ENCODE assay signal across 7 mouse cellular contexts in genomic region chr4:43267323-43267658, GRCm38 (mm10). TPM values are rescaled to one million over a fixed set of nuclear protein-coding genes. Genes with fewer than 3 reads are reported as not detected.
DNase-seq lines count a peak whose midpoint lies in the region; ATAC-seq lines count a peak whose summit lies in the region.

No protein-coding gene starts in this region.

- WGBS in lung, embryonic 16.5 days, result 11% methylated on average over 2 of the region's 2 CpGs
- WGBS in forebrain, embryonic 14.5 days, result 6% methylated on average over 2 of the region's 2 CpGs
- 9% methylated on average over 2 of the region's 2 CpGs for WGBS in limb, embryonic 13.5 days
- WGBS in stomach, embryonic 14.5 days, result 11% methylated on average over 2 of the region's 2 CpGs

- H3K27me3 ChIP-seq in lung, embryonic 16.5 days (ENCODE audit: control insufficient read depth, insufficient read depth, low read depth, low read length), result no peaks in the 10 kb centered on the region
- no peaks in the 10 kb centered on the region for H3K27me3 ChIP-seq in forebrain, embryonic 14.5 days (replicated peaks; ENCODE audit: control insufficient read depth, insufficient read depth, low read length)
- H3K27me3 ChIP-seq in limb, embryonic 13.5 days, result no peaks in the 10 kb centered on the region
- H3K27me3 ChIP-seq in stomach, embryonic 14.5 days (ENCODE audit: control insufficient read depth, insufficient read depth, low read length), result no peaks in the 10 kb centered on the region

- H3K4me1 ChIP-seq in lung, embryonic 16.5 days (replicated peaks; ENCODE audit: control insufficient read depth, insufficient read depth, low read length), result peaks cover 7% of the 10 kb centered on the region
- peaks cover 8% of the 10 kb centered on the region for H3K4me1 ChIP-seq in forebrain, embryonic 14.5 days (ENCODE audit: control insufficient read depth, insufficient read depth, low read length)
- H3K4me1 ChIP-seq in limb, embryonic 13.5 days, result 0 out of 2 replicates have a peak, but pooled peaks cover 9% of the 10 kb centered on the region
- H3K4me1 ChIP-seq in stomach, embryonic 14.5 days (ENCODE audit: control insufficient read depth, insufficient read depth, low read length), result no peaks in the 10 kb centered on the region

- H3K9me3 ChIP-seq in lung, embryonic 16.5 days (ENCODE audit: control insufficient read depth, low read length), result no peaks in the 10 kb centered on the region
- no peaks in the 10 kb centered on the region for H3K9me3 ChIP-seq in forebrain, embryonic 14.5 days (replicated peaks; ENCODE audit: control insufficient read depth, low read length)
- H3K9me3 ChIP-seq in limb, embryonic 13.5 days, result no peaks in the 10 kb centered on the region
- H3K9me3 ChIP-seq in stomach, embryonic 14.5 days (ENCODE audit: control insufficient read depth, low read depth, low read length), result no peaks in the 10 kb centered on the region

- no peak overlapping the region for H3K27ac ChIP-seq in lung, embryonic 16.5 days (ENCODE audit: low read length)
- H3K27ac ChIP-seq in forebrain, embryonic 14.5 days (ENCODE audit: low read depth, low read length), result no peak overlapping the region
- no peak overlapping the region for H3K27ac ChIP-seq in limb, embryonic 13.5 days
- H3K27ac ChIP-seq in stomach, embryonic 14.5 days (ENCODE audit: low read length), result no peak overlapping the region

- peak overlapping the region; percentile 47 for H3K4me3 ChIP-seq in lung, embryonic 16.5 days (ENCODE audit: low read length)
- peak overlapping the region; percentile 29 for H3K4me3 ChIP-seq in forebrain, embryonic 14.5 days (ENCODE audit: low read depth, low read length)
- peak overlapping the region; percentile 46 for H3K4me3 ChIP-seq in limb, embryonic 13.5 days
- peak overlapping the region; percentile 25; the same call in 1 of the 2 replicates for H3K4me3 ChIP-seq in stomach, embryonic 14.5 days (ENCODE audit: low read depth, low read length)

- peak overlapping the region; percentile 79 for H3K4me2 ChIP-seq in lung, embryonic 16.5 days (ENCODE audit: low read depth, low read length)
- H3K4me2 ChIP-seq in forebrain, embryonic 14.5 days (ENCODE audit: low read length), result peak overlapping the region; percentile 55
- peak overlapping the region; percentile 66 for H3K4me2 ChIP-seq in limb, embryonic 13.5 days (replicated peaks)
- peak overlapping the region; percentile 51; the same call in 1 of the 2 replicates for H3K4me2 ChIP-seq in stomach, embryonic 14.5 days (replicated peaks; ENCODE audit: low read depth, low read length)

- H3K36me3 ChIP-seq in lung, embryonic 16.5 days (ENCODE audit: control insufficient read depth, insufficient read depth, low read length), result no peaks in the 10 kb centered on the region
- peaks cover 11% of the 10 kb centered on the region; the same call in 1 of the 2 replicates for H3K36me3 ChIP-seq in forebrain, embryonic 14.5 days (ENCODE audit: control insufficient read depth, insufficient read depth, low read length)
- no peaks in the 10 kb centered on the region for H3K36me3 ChIP-seq in limb, embryonic 13.5 days
- H3K36me3 ChIP-seq in stomach, embryonic 14.5 days (ENCODE audit: control insufficient read depth, insufficient read depth, low read length), result no peaks in the 10 kb centered on the region

- ATAC-seq in lung, embryonic 16.5 days (ENCODE audit: low read depth), result no peak
- ATAC-seq in forebrain, embryonic 14.5 days, result no peak
- no peak; the same call in 1 of the 2 replicates for ATAC-seq in limb, embryonic 13.5 days (ENCODE audit: low FRiP score, low read depth)
- no peak for ATAC-seq in stomach, embryonic 14.5 days (ENCODE audit: insufficient number of reproducible peaks, insufficient read depth, low FRiP score, low read depth)

- DNase-seq in lung, postnatal 10 days, result no peak
- DNase-seq in forebrain, embryonic 14.5 days (ENCODE audit: low spot score), result no peak
- DNase-seq in Muller cell, postnatal 12 days (ENCODE audit: inconsistent ontology term), result no peak
- DNase-seq in cerebellum, adult 9-10 months, result no peak

- H3K9ac ChIP-seq in lung, embryonic 16.5 days (ENCODE audit: low read length), result no peak overlapping the region; the same call in 1 of the 2 replicates
- H3K9ac ChIP-seq in forebrain, embryonic 14.5 days (ENCODE audit: low read length), result peak overlapping the region; percentile 56; the same call in 1 of the 2 replicates
- 0 out of 2 replicates have a peak overlapping the region, but pooled peaks have one; percentile 35 for H3K9ac ChIP-seq in limb, embryonic 13.5 days
- no peak overlapping the region for H3K9ac ChIP-seq in stomach, embryonic 14.5 days (replicated peaks; ENCODE audit: low read depth, low read length)

RNA-seq across cellular contexts. Expression of gene Atp8b5, which starts 0.3 kb away (rescaled TPM):
- polyA plus RNA-seq in lung, embryonic 16.5 days (2015; fragmentation: Nextera tagmentation; extraction: Ambion mirVana), result 0.21 and 0.39 TPM in 2 replicates
- polyA plus RNA-seq in forebrain, embryonic 14.5 days (2014; fragmentation: Nextera tagmentation; extraction: Ambion mirVana), result 0.46 and 0.79 TPM in 2 replicates
- polyA plus RNA-seq in limb, embryonic 13.5 days (2015; fragmentation: Nextera tagmentation; extraction: Ambion mirVana), result 0.70 and 0.71 TPM in 2 replicates
- 0.17 and 0.27 TPM in 2 replicates for polyA plus RNA-seq in stomach, embryonic 14.5 days (2014; fragmentation: Nextera tagmentation; extraction: Ambion mirVana)

Comparison
In these comparisons a context has a peak if more than half of its experiments do, and no peak if none do; other contexts are left out.
1. H3K9ac ChIP-seq: peak in forebrain, embryonic 14.5 days (single experiment) and limb, embryonic 13.5 days (single experiment); none in lung, embryonic 16.5 days (single experiment) and stomach, embryonic 14.5 days (single experiment).
2. Peak in every context shown above with its lines, with median percentiles within 50 percentile points of each other: H3K4me2 ChIP-seq and H3K4me3 ChIP-seq.